Mouse (Mus musculus): ENCODE measurements around the gene Ulk4.

- TF ChIP-seq CTCF (IDR thresholded peaks at IDR 0.05; ENCODE audit: extremely low read depth, insufficient read depth, low read length) = no peak
- TF ChIP-seq POLR2A (IDR thresholded peaks at IDR 0.05; ENCODE audit: extremely low read depth, insufficient read depth, low read length) = no peak
Measured at GRCm38 (mm10) chr9:121322034-121322433, 45.0 kb upstream of the Ulk4 start.
